ENCODE assay signal across 19 mouse cellular contexts in genomic region chr1:134426289-134426688, GRCm38 (mm10). TPM values are rescaled to one million over a fixed set of nuclear protein-coding genes. Genes with fewer than 3 reads are reported as not detected.
DNase-seq lines count a peak whose midpoint lies in the region; ATAC-seq and TF ChIP-seq lines count a peak whose summit lies in the region.
"Had no signal": no experiment of that assay in that cellular context is flagged by ENCODE, and none has a peak within 500 bp of the region (broad histone marks: within the 10 kb centered on the region; RNA-seq: fewer than 3 reads in every experiment).

No protein-coding gene starts in this region.

- H3K36me3 ChIP-seq in heart, embryonic 13.5 days, result peaks cover 85% of the 10 kb centered on the region
- peaks cover 55% of the 10 kb centered on the region for H3K36me3 ChIP-seq in liver, embryonic 11.5 days (ENCODE audit: control insufficient read depth, insufficient read depth, low read length)
- H3K36me3 ChIP-seq in midbrain, postnatal 0 days (ENCODE audit: insufficient read depth, low read length), result peaks cover 70% of the 10 kb centered on the region

- no peaks in the 10 kb centered on the region for H3K9me3 ChIP-seq in heart, embryonic 13.5 days
- H3K9me3 ChIP-seq in liver, embryonic 11.5 days (ENCODE audit: control insufficient read depth, low read length), result no peaks in the 10 kb centered on the region
- H3K9me3 ChIP-seq in midbrain, postnatal 0 days (ENCODE audit: low read length), result no peaks in the 10 kb centered on the region
- H3K9me3 ChIP-seq: hindbrain, embryonic 12.5 days had no signal

- no peak for DNase-seq in heart, postnatal 10 days
- DNase-seq in c-Kit-negative CD71-positive TER-119-positive erythroid progenitor cells, embryonic 14.5 days (ENCODE audit: low read depth, low spot score), result peak; percentile 89
- peak; percentile 52 for DNase-seq in liver, embryonic 11.5 days (ENCODE audit: low spot score)
- peak; percentile 69 to 82 for DNase-seq in spleen, postnatal 36 days (ENCODE audit: low spot score in 2 of 2)
- no peak for DNase-seq in layer of hippocampus, adult 18-20 months (ENCODE audit: low spot score in 2 of 2)
- DNase-seq in midbrain, postnatal 0 days (ENCODE audit: low spot score), result no peak
- DNase-seq in cerebellum, adult 9-10 months, result no peak
- DNase-seq: B cell, adult 2 months; kidney, adult 2 months; lung, postnatal 4 days; right cerebral cortex, postnatal 14 days; thymus, adult 18-20 months had no signal

- WGBS in heart, embryonic 13.5 days, result 12% methylated on average over 5 of the region's 5 CpGs
- WGBS in liver, embryonic 11.5 days, result 29% methylated on average over 5 of the region's 5 CpGs
- 90% methylated on average over 5 of the region's 5 CpGs for WGBS in midbrain, postnatal 0 days

- peak; percentile 66 for ATAC-seq in heart, embryonic 13.5 days (ENCODE audit: extremely low read depth, insufficient number of reproducible peaks, low FRiP score, low TSS enrichment)
- ATAC-seq in liver, embryonic 11.5 days (replicated peaks; ENCODE audit: low FRiP score), result peak; percentile 100
- no peak for ATAC-seq in midbrain, postnatal 0 days (ENCODE audit: low FRiP score)

- TF ChIP-seq CTCF in midbrain, postnatal 0 days (IDR thresholded peaks at IDR 0.05), result no peak

- H3K9ac ChIP-seq in heart, embryonic 13.5 days, result no peak overlapping the region
- no peak overlapping the region for H3K9ac ChIP-seq in liver, embryonic 11.5 days (ENCODE audit: low read depth, low read length)
- no peak overlapping the region for H3K9ac ChIP-seq in midbrain, postnatal 0 days (replicated peaks; ENCODE audit: low read length, poor library complexity, severe bottlenecking)
- H3K9ac ChIP-seq: hindbrain, embryonic 12.5 days had no signal

- H3K27ac ChIP-seq in heart, embryonic 13.5 days (replicated peaks), result 0 out of 2 replicates have a peak overlapping the region, but pooled peaks have one; percentile 39
- peak overlapping the region; percentile 54 for H3K27ac ChIP-seq in liver, embryonic 11.5 days (ENCODE audit: low read depth, low read length)
- H3K27ac ChIP-seq in midbrain, postnatal 0 days (ENCODE audit: low read depth, low read length), result no peak overlapping the region
- H3K27ac ChIP-seq: hindbrain, embryonic 12.5 days had no signal

- intact Hi-C loops in heart, postnatal 10 days (cut with DNase I), result no loop called here

- H3K4me1 ChIP-seq in heart, embryonic 13.5 days, result peaks cover 34% of the 10 kb centered on the region
- H3K4me1 ChIP-seq in liver, embryonic 11.5 days (replicated peaks; ENCODE audit: control insufficient read depth, insufficient read depth, low read length), result peaks cover 36% of the 10 kb centered on the region
- H3K4me1 ChIP-seq in midbrain, postnatal 0 days (ENCODE audit: insufficient read depth, low read length), result no peaks in the 10 kb centered on the region
- H3K4me1 ChIP-seq: hindbrain, embryonic 12.5 days had no signal

- no peak overlapping the region for H3K4me3 ChIP-seq in heart, embryonic 13.5 days
- no peak overlapping the region for H3K4me3 ChIP-seq in liver, embryonic 11.5 days (ENCODE audit: low read depth, low read length)
- no peak overlapping the region for H3K4me3 ChIP-seq in midbrain, postnatal 0 days (ENCODE audit: low read depth, low read length)
- H3K4me3 ChIP-seq: hindbrain, embryonic 12.5 days had no signal

- H3K4me2 ChIP-seq in heart, embryonic 13.5 days, result peak overlapping the region; percentile 30; the same call in 1 of the 2 replicates
- H3K4me2 ChIP-seq in liver, embryonic 11.5 days, result peak overlapping the region; percentile 34
- H3K4me2 ChIP-seq in midbrain, postnatal 0 days (ENCODE audit: low read depth, low read length, poor library complexity, severe bottlenecking), result no peak overlapping the region
- H3K4me2 ChIP-seq: hindbrain, embryonic 12.5 days had no signal

- no peaks in the 10 kb centered on the region for H3K27me3 ChIP-seq in heart, embryonic 13.5 days (replicated peaks)
- H3K27me3 ChIP-seq in liver, embryonic 11.5 days (replicated peaks; ENCODE audit: control insufficient read depth, insufficient read depth, low read length), result no peaks in the 10 kb centered on the region
- H3K27me3 ChIP-seq in midbrain, postnatal 0 days (ENCODE audit: insufficient read depth, low read length), result no peaks in the 10 kb centered on the region
- H3K27me3 ChIP-seq: hindbrain, embryonic 12.5 days had no signal

RNA-seq across cellular contexts. Expression of gene Adipor1, which starts 11.1 kb away (rescaled TPM):
- polyA plus RNA-seq in heart, embryonic 13.5 days (2015; fragmentation: Nextera tagmentation; extraction: Ambion mirVana), result 133 and 134 TPM in 2 replicates
- 100 to 1,000 TPM; 132 to 133 TPM for total RNA-seq in heart, postnatal 10 days (2021)
- polyA plus RNA-seq in liver, embryonic 11.5 days (2014; fragmentation: Nextera tagmentation; extraction: Ambion mirVana), result 91.7 and 99.2 TPM in 2 replicates
- total RNA-seq in layer of hippocampus, adult 18-20 months (2021), result 10 to 100 TPM; 58.0 to 60.7 TPM
- total RNA-seq in midbrain, postnatal 0 days (2014; rRNA removed), result 98.7 and 110 TPM in 2 replicates
- polyA plus RNA-seq in midbrain, postnatal 0 days (2015; fragmentation: Nextera tagmentation; extraction: Ambion mirVana), result 74.1 and 80.5 TPM in 2 replicates

RNA-seq across cellular contexts. Expression of gene Cyb5r1, which starts 20.9 kb away (rescaled TPM):
- 37.8 and 44.7 TPM in 2 replicates for polyA plus RNA-seq in heart, embryonic 13.5 days (2015; fragmentation: Nextera tagmentation; extraction: Ambion mirVana)
- 10 to 100 TPM; 31.0 to 33.4 TPM for total RNA-seq in heart, postnatal 10 days (2021)
- polyA plus RNA-seq in liver, embryonic 11.5 days (2014; fragmentation: Nextera tagmentation; extraction: Ambion mirVana), result 34.3 and 36.9 TPM in 2 replicates
- 10 to 100 TPM; 30.1 to 33.0 TPM for total RNA-seq in layer of hippocampus, adult 18-20 months (2021)
- 5.3 and 7.4 TPM in 2 replicates for total RNA-seq in midbrain, postnatal 0 days (2014; rRNA removed)
- 7.9 and 8.3 TPM in 2 replicates for polyA plus RNA-seq in midbrain, postnatal 0 days (2015; fragmentation: Nextera tagmentation; extraction: Ambion mirVana)

RNA-seq across cellular contexts. Expression of gene Klhl12, which starts 29.0 kb away (rescaled TPM):
- polyA plus RNA-seq in heart, embryonic 13.5 days (2015; fragmentation: Nextera tagmentation; extraction: Ambion mirVana), result 15.9 and 19.9 TPM in 2 replicates
- total RNA-seq in heart, postnatal 10 days (2021), result 10 to 100 TPM; 18.3 to 19.6 TPM
- polyA plus RNA-seq in liver, embryonic 11.5 days (2014; fragmentation: Nextera tagmentation; extraction: Ambion mirVana), result 44.5 and 46.0 TPM in 2 replicates
- 10 to 100 TPM; 40.7 to 44.8 TPM for total RNA-seq in layer of hippocampus, adult 18-20 months (2021)
- total RNA-seq in midbrain, postnatal 0 days (2014; rRNA removed), result 26.4 and 42.7 TPM in 2 replicates
- 33.9 and 35.3 TPM in 2 replicates for polyA plus RNA-seq in midbrain, postnatal 0 days (2015; fragmentation: Nextera tagmentation; extraction: Ambion mirVana)

RNA-seq across cellular contexts. Expression of gene 4933406M09Rik, which starts 40.5 kb away (rescaled TPM):
- polyA plus RNA-seq in heart, embryonic 13.5 days (2015; fragmentation: Nextera tagmentation; extraction: Ambion mirVana), result not detected in 2 replicates
- not detected for total RNA-seq in heart, postnatal 10 days (2021)
- not detected in 2 replicates for polyA plus RNA-seq in liver, embryonic 11.5 days (2014; fragmentation: Nextera tagmentation; extraction: Ambion mirVana)
- not detected for total RNA-seq in layer of hippocampus, adult 18-20 months (2021)
- total RNA-seq in midbrain, postnatal 0 days (2014; rRNA removed), result not detected in 2 replicates
- polyA plus RNA-seq in midbrain, postnatal 0 days (2015; fragmentation: Nextera tagmentation; extraction: Ambion mirVana), result not detected in 2 replicates
- total RNA-seq: heart, adult 18-20 months; left cerebral cortex, adult 8-10 months; monocyte, adult 5-6 weeks had no signal
- polyA plus RNA-seq: cortical plate, adult 2 months; hindbrain, embryonic 12.5 days; limb, embryonic 14.5 days had no signal

Comparison
In these comparisons a context has a peak if more than half of its experiments do, and no peak if none do; other contexts are left out.
1. DNase-seq: peak in c-Kit-negative CD71-positive TER-119-positive erythroid progenitor cells, embryonic 14.5 days (single experiment), liver, embryonic 11.5 days (single experiment) and spleen, postnatal 36 days (2 of 2); none in heart, postnatal 10 days (0 of 2), layer of hippocampus, adult 18-20 months (0 of 2), midbrain, postnatal 0 days (single experiment) and cerebellum, adult 9-10 months (single experiment).